8 mouse cellular contexts compared by ENCODE assay signal in genomic region chr2:32877303-32877702, GRCm38 (mm10). TPM values are rescaled to one million over a fixed set of nuclear protein-coding genes. Genes with fewer than 3 reads are reported as not detected.
A peak's percentile ranks its signal among the peaks of the same experiment; 100 is the strongest.
DNase-seq lines count a peak whose midpoint lies in the region; ATAC-seq and TF ChIP-seq lines count a peak whose summit lies in the region.

No protein-coding gene starts in this region.

- H3K27ac ChIP-seq in heart, adult 2 months, result peak overlapping the region; percentile 83
- H3K27ac ChIP-seq in ES-Bruce4 (ENCODE audit: insufficient read depth, low read length), result peak overlapping the region; percentile 19; the same call in 1 of the 2 replicates
- H3K27ac ChIP-seq in hindbrain, embryonic 13.5 days, result peak overlapping the region; percentile 97

- peak overlapping the region; percentile 95 for H3K4me3 ChIP-seq in heart, adult 2 months
- H3K4me3 ChIP-seq in ES-Bruce4 (ENCODE audit: low read depth, low read length), result peak overlapping the region; percentile 64
- peak overlapping the region; percentile 87 for H3K4me3 ChIP-seq in hindbrain, embryonic 13.5 days

- H3K9me3 ChIP-seq in ES-Bruce4 (replicated peaks; ENCODE audit: control insufficient read depth, insufficient read depth, low read length, poor library complexity, severe bottlenecking), result no peaks in the 10 kb centered on the region
- no peaks in the 10 kb centered on the region for H3K9me3 ChIP-seq in hindbrain, embryonic 13.5 days

- no peak for TF ChIP-seq POLR2A in heart, adult 2 months (IDR thresholded peaks at IDR 0.05; ENCODE audit: insufficient read depth, low read depth, low read length)
- no peak for TF ChIP-seq POLR2A in ES-Bruce4 (IDR thresholded peaks at IDR 0.05; ENCODE audit: insufficient read depth, low read length)

- H3K36me3 ChIP-seq in heart, adult 2 months (ENCODE audit: control insufficient read depth, insufficient read depth, low read length), result no peaks in the 10 kb centered on the region
- H3K36me3 ChIP-seq in ES-Bruce4 (ENCODE audit: control insufficient read depth, insufficient read depth, low read length, poor library complexity, severe bottlenecking), result no peaks in the 10 kb centered on the region
- H3K36me3 ChIP-seq in hindbrain, embryonic 13.5 days, result no peaks in the 10 kb centered on the region

- peaks cover 1% of the 10 kb centered on the region; the same call in 1 of the 2 replicates for H3K79me2 ChIP-seq in heart, adult 2 months (replicated peaks; ENCODE audit: control insufficient read depth, insufficient read depth, low read length)

- peaks cover 26% of the 10 kb centered on the region for H3K4me1 ChIP-seq in heart, adult 2 months (ENCODE audit: control insufficient read depth, insufficient read depth, low read length)
- peaks cover 6% of the 10 kb centered on the region for H3K4me1 ChIP-seq in ES-Bruce4 (ENCODE audit: control insufficient read depth, insufficient read depth, low read length)
- H3K4me1 ChIP-seq in hindbrain, embryonic 13.5 days (replicated peaks), result peaks cover 79% of the 10 kb centered on the region

- peak overlapping the region; percentile 97 for H3K4me2 ChIP-seq in hindbrain, embryonic 13.5 days

- no peaks in the 10 kb centered on the region for H3K27me3 ChIP-seq in heart, adult 2 months (ENCODE audit: control insufficient read depth, insufficient read depth, low read length)
- H3K27me3 ChIP-seq in ES-Bruce4 (ENCODE audit: control insufficient read depth, insufficient read depth, low read length, poor library complexity, severe bottlenecking), result no peaks in the 10 kb centered on the region
- no peaks in the 10 kb centered on the region for H3K27me3 ChIP-seq in hindbrain, embryonic 13.5 days

- intact Hi-C loops in heart, adult 2 months (cut with DNase I), result no loop called here
- intact Hi-C loops in heart, postnatal 10 days (cut with DNase I), result loop anchor here (2.0 kb wide), 1 partner anchor 35 kb away; no protein-coding TSS in a partner anchor
- intact Hi-C loops in gastrocnemius, postnatal 36 days (cut with DNase I), result no loop called here

- no peak for TF ChIP-seq CTCF in heart, adult 2 months (IDR thresholded peaks at IDR 0.05)
- TF ChIP-seq CTCF in ES-Bruce4 (IDR thresholded peaks at IDR 0.05; ENCODE audit: low read depth, low read length), result no peak

- no peak for DNase-seq in heart, adult 2 months
- DNase-seq in heart, postnatal 10 days, result no peak
- peak; percentile 56 for DNase-seq in lung, postnatal 36 days
- DNase-seq in right cerebral cortex, adult 2 months (ENCODE audit: low spot score in 2 of 2), result no peak
- no peak for DNase-seq in gastrocnemius, postnatal 36 days
- no peak for DNase-seq in cerebellum, adult 11 months

- peak overlapping the region; percentile 88 for H3K9ac ChIP-seq in heart, adult 2 months (ENCODE audit: low read depth, low read length)
- peak overlapping the region; percentile 60 for H3K9ac ChIP-seq in ES-Bruce4 (ENCODE audit: low read depth, poor library complexity, severe bottlenecking)
- peak overlapping the region; percentile 97 for H3K9ac ChIP-seq in hindbrain, embryonic 13.5 days

- 24% methylated on average over 5 of the region's 5 CpGs for WGBS in heart, adult 2 months
- 24% methylated on average over 5 of the region's 5 CpGs for WGBS in hindbrain, embryonic 13.5 days

- no peak for ATAC-seq in hindbrain, embryonic 13.5 days (ENCODE audit: low FRiP score)

- TF ChIP-seq EP300 in heart, adult 2 months (IDR thresholded peaks at IDR 0.05; ENCODE audit: insufficient read depth, low read depth, low read length), result no peak
- no peak for TF ChIP-seq EP300 in ES-Bruce4 (IDR thresholded peaks at IDR 0.05; ENCODE audit: insufficient read depth, low read depth, low read length)

RNA-seq across cellular contexts. Expression of gene Fam129b, which starts 1.4 kb away (rescaled TPM):
- 10 to 100 TPM; 19.5 to 20.0 TPM for total RNA-seq in heart, adult 2 months (2021)
- polyA plus RNA-seq in heart, adult 2 months (2012; rRNA removed), result 21.0 and 21.5 TPM in 2 replicates
- 10 to 100 TPM; 40.4 to 46.2 TPM for total RNA-seq in heart, postnatal 10 days (2021)
- polyA plus RNA-seq in ES-Bruce4 (2011; ENCODE audit: insufficient read depth, insufficient read length, low read depth, missing spikeins), result 65.5 and 71.6 TPM in 2 replicates
- polyA plus RNA-seq in hindbrain, embryonic 13.5 days (2015; fragmentation: Nextera tagmentation; extraction: Ambion mirVana), result 31.6 and 32.4 TPM in 2 replicates
- 1 to 10 TPM; 5.5 to 7.7 TPM for total RNA-seq in gastrocnemius, postnatal 36 days (2021)

RNA-seq across cellular contexts. Expression of gene Stxbp1, which starts 30.3 kb away (rescaled TPM):
- total RNA-seq in heart, adult 2 months (2021), result 10 to 100 TPM in 1 of 2 experiments, 1 to 10 TPM in 1; 9.8 to 11.4 TPM
- polyA plus RNA-seq in heart, adult 2 months (2012; rRNA removed), result 14.4 and 15.6 TPM in 2 replicates
- total RNA-seq in heart, postnatal 10 days (2021), result 10 to 100 TPM; 25.4 to 25.7 TPM
- 21.1 and 22.0 TPM in 2 replicates for polyA plus RNA-seq in ES-Bruce4 (2011; ENCODE audit: insufficient read depth, insufficient read length, low read depth, missing spikeins)
- 180 and 193 TPM in 2 replicates for polyA plus RNA-seq in hindbrain, embryonic 13.5 days (2015; fragmentation: Nextera tagmentation; extraction: Ambion mirVana)
- 1 to 10 TPM; 2.2 to 3.6 TPM for total RNA-seq in gastrocnemius, postnatal 36 days (2021)

Comparison
In these comparisons a context has a peak if more than half of its experiments do, and no peak if none do; other contexts are left out.
1. H3K27ac ChIP-seq: peak in every context shown above with its lines; median percentile 97 in hindbrain, embryonic 13.5 days; 83 in heart, adult 2 months; 19 in ES-Bruce4.